Mouse (Mus musculus) limb, embryonic 10.5 days (tissue): Measurements from ENCODE around the gene Fam89b. TPM values are rescaled to one million over a fixed set of nuclear protein-coding genes. Genes with fewer than 3 reads are reported as not detected.
"Not testable (repeated sequence)": the region's sequence is repeated elsewhere in the genome, so short reads cannot be mapped to it uniquely, and the experiment has no call there.

Source experiments
- DNase-seq: peaks from one replicate; pipeline ENCODE4 v3.0.0-alpha.2; 2017; ENCODE audit warnings: low spot score
- H3K27ac ChIP-seq: fragments of 300-500 bp; sonication (generic); 2 replicates; pipeline ENCODE4 v1.5.1; 2016; ENCODE audit warnings: mild to moderate bottlenecking
- H3K27me3 ChIP-seq: fragments of 300-500 bp; sonication (generic); 2 replicates; pipeline ENCODE4 v1.6.1; 2016; ENCODE audit warnings: low read depth, mild to moderate bottlenecking; ENCODE audit not compliant: poor library complexity, severe bottlenecking
- H3K36me3 ChIP-seq: fragments of 300-500 bp; sonication (generic); 2 replicates; pipeline ENCODE4 v1.6.1; 2016; ENCODE audit warnings: mild to moderate bottlenecking, moderate library complexity
- H3K4me1 ChIP-seq: fragments of 300-500 bp; sonication (generic); 2 replicates; pipeline ENCODE4 v1.6.1; 2016
- H3K4me3 ChIP-seq: fragments of 300-500 bp; sonication (generic); 2 replicates; pipeline ENCODE4 v1.5.1; 2016; ENCODE audit warnings: mild to moderate bottlenecking, moderate library complexity
- H3K9me3 ChIP-seq: fragments of 300-500 bp; sonication (generic); replicated peaks from 2 replicates; pipeline ENCODE4 v1.6.1; 2016; ENCODE audit warnings: mild to moderate bottlenecking
- WGBS: fragments of 180-500 bp; shearing (Covaris S2); methylation state at CpG from one replicate; pipeline ENCODE4 v1.1.7; 2016; 5-methylcytosine and 5-hydroxymethylcytosine counted together
- polyA plus RNA-seq: library from polyadenylated mRNA; unstranded; fragments of >200 nt; fragmentation: Nextera tagmentation; extraction: Ambion mirVana; gene quantifications from 2 replicates; pipeline ENCODE4 v1.2.1, GENCODE M21; 2016

The Fam89b gene
- polyA plus RNA-seq, 1 experiment from 2014 or later, result 158 TPM

DNA sequence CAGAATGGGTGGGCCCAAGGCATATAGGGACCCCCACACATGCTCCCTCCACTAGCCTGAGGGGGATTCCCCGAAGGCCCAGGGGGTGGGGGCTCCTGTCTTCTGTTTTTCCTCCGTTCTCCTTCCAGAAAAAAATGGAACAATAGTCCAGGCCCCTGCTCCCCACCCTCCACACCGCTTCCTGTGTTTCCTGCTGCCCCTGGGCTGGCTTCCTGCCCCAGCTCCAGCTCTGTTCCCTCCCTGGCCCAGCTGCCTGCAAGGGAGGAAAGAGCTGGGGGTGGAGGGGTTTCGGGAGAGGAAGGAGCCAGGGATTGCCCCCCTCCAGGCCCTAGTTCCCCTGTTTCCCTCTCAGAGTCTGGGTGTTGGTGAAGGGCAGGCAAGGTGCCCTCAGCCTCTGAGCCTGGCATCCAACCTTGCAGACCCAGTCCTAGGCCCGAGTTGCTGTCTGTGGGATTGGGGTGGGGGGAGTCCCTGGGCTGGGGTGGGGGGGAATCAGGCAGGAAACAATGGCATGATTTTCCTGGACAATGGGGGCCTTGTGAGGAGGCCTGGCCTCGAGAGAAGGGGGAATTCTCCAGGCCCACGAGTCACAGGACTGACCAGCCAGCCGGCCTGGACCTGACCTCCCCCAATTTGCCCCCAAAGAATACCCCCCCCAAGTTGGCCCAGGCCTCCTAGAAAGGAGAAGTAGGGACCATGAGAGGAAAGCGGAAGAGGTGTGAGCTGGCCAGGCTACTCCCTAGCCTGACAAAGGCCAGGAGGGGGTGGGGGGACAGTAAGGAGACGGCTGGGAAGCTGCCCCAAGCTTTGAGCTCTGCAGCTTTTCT, 37.2 kb downstream of the Fam89b start:
- DNase-seq, result no peak
- Histone ChIP-seq H3K4me1 (peaks cover 72% of the 10 kb centered on the region), H3K27ac (peak overlapping the region; percentile 75), H3K9me3 (no peaks in the 10 kb centered on the region), H3K4me3 (peak overlapping the region; percentile 82), H3K36me3 (peaks cover 78% of the 10 kb centered on the region), H3K27me3 (peaks cover 14% of the 10 kb centered on the region)
- 85% methylated on average over 10 of the region's 10 CpGs for WGBS

DNA sequence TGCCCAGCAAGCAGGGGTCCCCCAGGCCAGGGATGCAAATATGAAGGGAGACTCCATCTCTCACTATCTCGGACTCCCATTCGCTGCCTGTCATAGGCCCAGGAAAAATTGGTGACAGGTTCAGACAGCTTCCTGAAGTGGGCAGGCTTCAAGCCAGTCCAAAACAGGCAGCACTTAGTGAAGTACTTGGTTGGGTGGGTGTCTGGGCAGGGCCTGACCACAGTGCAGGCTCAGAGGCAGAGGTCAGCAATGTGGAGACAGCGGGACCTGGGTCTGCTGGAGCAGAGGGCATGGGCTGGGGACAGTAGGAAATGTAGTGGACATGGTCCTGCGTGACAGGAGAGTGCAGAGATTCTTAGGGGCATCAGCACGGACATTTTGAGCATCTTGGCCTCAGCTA, 37.9 kb downstream of the Fam89b start:
- peak overlapping the region; percentile 82 for H3K4me3 ChIP-seq
- H3K36me3 ChIP-seq, result peaks cover 77% of the 10 kb centered on the region
- no peaks in the 10 kb centered on the region for H3K9me3 ChIP-seq
- no peak for DNase-seq
- H3K4me1 ChIP-seq, result peaks cover 77% of the 10 kb centered on the region
- peaks cover 14% of the 10 kb centered on the region for H3K27me3 ChIP-seq
- 86% methylated on average over 5 of the region's 5 CpGs for WGBS
- H3K27ac ChIP-seq, result peak overlapping the region; percentile 75; the same call in 1 of the 2 replicates

DNA sequence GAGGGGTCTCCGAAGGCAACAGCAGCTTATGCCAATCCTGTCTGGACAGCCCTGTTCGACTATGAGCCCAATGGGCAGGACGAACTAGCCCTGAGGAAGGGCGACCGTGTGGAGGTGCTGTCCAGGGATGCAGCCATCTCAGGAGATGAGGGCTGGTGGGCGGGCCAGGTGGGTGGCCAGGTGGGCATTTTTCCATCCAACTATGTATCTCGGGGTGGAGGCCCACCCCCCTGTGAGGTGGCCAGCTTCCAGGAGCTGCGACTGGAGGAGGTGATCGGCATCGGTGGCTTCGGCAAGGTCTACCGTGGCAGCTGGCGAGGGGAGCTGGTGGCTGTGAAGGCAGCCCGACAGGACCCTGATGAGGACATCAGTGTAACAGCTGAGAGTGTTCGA, 39.1 kb downstream of the Fam89b start:
- 78% methylated on average over 15 of the region's 15 CpGs for WGBS
- H3K36me3 ChIP-seq, result peaks cover 77% of the 10 kb centered on the region
- H3K4me1 ChIP-seq, result peaks cover 64% of the 10 kb centered on the region

DNA sequence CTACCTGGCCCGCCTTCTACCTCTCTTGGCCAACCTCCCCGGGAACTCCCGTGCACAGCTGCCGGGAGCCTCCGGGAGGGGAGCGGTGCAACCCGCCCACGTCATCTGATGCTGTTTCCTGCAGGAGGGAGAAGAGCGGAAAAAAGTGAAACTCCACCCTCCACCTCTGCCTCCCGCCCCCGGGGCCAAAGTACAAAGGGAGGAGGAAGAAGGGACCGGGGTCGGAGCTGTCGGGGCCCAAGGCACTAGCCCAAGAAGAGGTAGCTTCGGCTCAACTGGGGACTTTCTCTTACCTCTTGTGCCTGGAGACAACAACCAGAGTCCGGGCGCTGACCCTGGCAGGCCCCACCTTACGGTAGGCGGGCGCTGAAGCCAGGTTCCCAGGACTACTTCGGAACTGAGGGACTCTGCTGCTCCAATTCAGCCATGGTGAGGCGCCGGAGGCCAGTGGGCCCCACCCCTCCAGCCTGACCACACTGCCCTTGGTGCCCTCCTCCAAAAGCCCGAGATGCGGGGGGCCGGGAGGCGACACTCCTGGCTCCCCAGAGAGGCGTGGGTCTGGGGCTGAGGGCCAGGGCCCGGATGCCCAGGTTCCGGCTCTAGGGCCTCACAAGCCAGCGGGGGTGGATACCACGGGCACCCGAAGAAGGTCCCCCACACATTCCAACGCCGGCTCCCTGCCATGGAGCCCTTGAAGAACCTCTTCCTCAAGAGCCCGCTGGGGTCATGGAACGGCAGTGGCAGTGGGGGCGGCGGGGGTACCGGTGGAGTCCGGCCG, 39.7 kb downstream of the Fam89b start:
- Histone ChIP-seq H3K36me3 (peaks cover 77% of the 10 kb centered on the region), H3K27ac (peak overlapping the region; percentile 91), H3K4me3 (peak overlapping the region; percentile 82), H3K4me1 (peaks cover 59% of the 10 kb centered on the region), H3K9me3 (no peaks in the 10 kb centered on the region), H3K27me3 (peaks cover 5% of the 10 kb centered on the region)
- peak; percentile 85 for DNase-seq
- 12% methylated on average over 42 of the region's 42 CpGs for WGBS

More for the DNA sequence above, 39.1 kb downstream of the Fam89b start:
- H3K27me3 ChIP-seq, result peaks cover 11% of the 10 kb centered on the region
- H3K9me3 ChIP-seq, result no peaks in the 10 kb centered on the region
- peak overlapping the region; percentile 82 for H3K4me3 ChIP-seq
- DNase-seq, result no peak
- H3K27ac ChIP-seq, result peak overlapping the region; percentile 91

DNA sequence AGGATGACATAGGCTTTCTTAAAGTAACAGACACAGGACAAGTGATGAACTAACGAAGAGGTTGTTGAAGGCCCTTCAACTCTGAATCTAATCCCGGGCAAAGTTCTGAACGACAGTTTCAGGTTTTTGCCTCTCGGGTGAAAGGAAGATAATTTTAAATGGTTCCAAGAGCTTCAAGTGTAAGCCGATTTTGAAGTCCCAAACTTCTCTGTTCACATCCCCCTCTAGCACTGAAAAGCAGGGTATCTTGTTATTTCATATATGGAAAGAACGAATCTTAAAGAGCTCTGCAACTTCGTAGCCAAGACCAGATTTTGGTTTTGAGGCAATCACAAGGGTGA, 40.4 kb downstream of the Fam89b start:
- H3K4me3 ChIP-seq, result peak overlapping the region; percentile 82
- H3K27ac ChIP-seq, result peak overlapping the region; percentile 91
- H3K27me3 ChIP-seq, result no peaks in the 10 kb centered on the region
- H3K9me3 ChIP-seq, result no peaks in the 10 kb centered on the region
- peaks cover 77% of the 10 kb centered on the region for H3K36me3 ChIP-seq
- H3K4me1 ChIP-seq, result peaks cover 59% of the 10 kb centered on the region
- DNase-seq, result no peak
- WGBS, result under 1% methylated on average over 7 of the region's 7 CpGs

DNA sequence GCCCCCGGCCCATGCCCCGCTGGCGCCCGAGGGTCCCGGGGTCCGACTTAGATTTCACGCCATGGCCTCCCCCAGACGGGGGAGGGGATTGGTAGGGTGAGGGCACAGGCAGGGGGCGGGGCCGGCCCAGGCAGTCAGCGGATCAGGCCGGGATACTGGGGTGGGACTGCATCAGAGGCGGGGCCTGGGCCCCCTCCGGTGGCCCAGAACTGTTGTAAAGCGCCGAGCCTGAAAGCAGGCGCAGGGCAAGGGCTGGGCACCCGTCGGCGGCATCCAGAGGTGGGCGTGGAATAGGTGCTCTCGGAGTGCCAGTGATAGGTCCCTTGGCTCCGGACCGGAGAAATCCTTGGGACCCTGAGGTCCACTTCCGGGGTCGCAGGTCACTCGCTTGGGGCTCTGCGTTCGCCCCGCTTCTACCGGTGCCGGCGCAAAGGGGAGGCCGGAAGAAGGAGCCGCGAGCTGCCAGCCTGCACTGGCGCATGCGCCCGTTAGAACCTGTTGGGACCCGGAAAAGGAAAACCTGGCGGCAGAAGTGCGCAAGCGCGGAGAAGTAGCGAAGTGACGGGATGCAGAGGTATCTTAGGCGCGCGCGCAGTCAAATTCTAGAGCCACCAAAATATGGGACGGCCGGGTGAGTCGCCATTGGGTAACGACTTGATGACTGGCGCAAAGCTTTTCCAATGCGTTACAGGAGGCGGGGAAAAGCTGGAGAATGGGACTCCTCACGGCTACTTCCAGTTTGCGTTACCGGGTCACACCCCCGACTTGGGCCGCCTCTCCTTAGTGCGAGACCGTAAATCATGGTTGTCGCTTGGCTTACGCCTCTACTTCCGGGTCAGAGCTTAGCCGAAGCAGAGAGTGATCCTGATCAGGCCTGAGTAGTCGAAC, 41.0 kb downstream of the Fam89b start, which contains the start of the genes Map3k11 and Pcnx3:
Map3k11 (plus strand) TSS at position 543 of the 888 bp plus-strand sequence.
Pcnx3 (minus strand) TSS at position 709 of the 888 bp plus-strand sequence.
- peak; percentile 96 for DNase-seq
- under 1% methylated on average over 69 of the region's 69 CpGs for WGBS
- peak within 1 kb of the TSS; percentile 82 for H3K4me3 ChIP-seq
- no peaks in the 10 kb centered on the region for H3K27me3 ChIP-seq
- H3K27ac ChIP-seq, result peak within 1 kb of the TSS; percentile 91
- peaks cover 54% of the 10 kb centered on the region for H3K4me1 ChIP-seq
- peaks cover 77% of the 10 kb centered on the region for H3K36me3 ChIP-seq
- H3K9me3 ChIP-seq, result no peaks in the 10 kb centered on the region

DNA sequence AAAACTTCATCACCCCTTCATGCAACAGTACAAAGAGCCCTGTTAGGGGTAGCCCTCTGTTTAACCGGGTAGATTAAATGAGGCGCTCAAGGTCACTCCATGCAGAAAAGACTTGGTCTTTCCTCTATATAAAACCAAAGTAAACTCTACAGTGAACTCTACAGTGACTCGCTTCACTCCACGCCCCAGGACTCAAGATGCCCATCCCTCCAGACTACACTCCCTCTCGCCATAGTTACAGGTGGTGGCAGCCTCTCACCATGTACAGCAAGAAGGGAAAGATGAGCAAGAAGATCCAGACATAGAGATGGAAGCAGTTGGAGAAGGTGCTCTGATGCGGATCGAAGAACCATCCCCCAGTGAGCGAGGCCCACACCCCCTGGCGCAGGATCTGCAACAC, 41.7 kb downstream of the Fam89b start:
- H3K27me3 ChIP-seq, result no peaks in the 10 kb centered on the region
- H3K36me3 ChIP-seq, result peaks cover 77% of the 10 kb centered on the region
- WGBS, result 26% methylated on average over 9 of the region's 9 CpGs
- peak overlapping the region; percentile 91 for H3K27ac ChIP-seq
- H3K9me3 ChIP-seq, result no peaks in the 10 kb centered on the region
- DNase-seq, result no peak
- H3K4me1 ChIP-seq, result peaks cover 47% of the 10 kb centered on the region
- peak overlapping the region; percentile 82 for H3K4me3 ChIP-seq

DNA sequence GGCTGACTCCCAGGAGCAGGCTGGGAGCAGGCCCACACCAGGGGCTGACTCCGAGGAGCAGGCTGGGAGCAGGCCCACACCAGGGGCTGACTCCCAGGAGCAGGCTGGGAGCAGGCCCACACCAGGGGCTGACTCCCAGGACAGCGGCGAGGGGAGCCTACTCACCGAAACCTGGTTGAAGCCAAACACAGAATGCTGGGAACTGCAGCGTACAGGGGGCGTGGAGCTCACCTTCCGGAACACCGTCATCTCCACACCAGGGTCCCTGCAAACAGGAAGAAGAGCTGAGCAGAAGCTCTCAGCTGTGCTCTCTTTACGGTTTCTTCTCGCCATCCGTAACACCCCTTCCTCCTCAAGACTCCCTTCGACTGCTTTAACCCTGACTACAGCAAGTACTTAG, 42.5 kb downstream of the Fam89b start:
- 95% methylated on average over 12 of the region's 12 CpGs for WGBS
- Histone ChIP-seq H3K4me3 (peak overlapping the region; percentile 82), H3K36me3 (peaks cover 77% of the 10 kb centered on the region), H3K4me1 (peaks cover 39% of the 10 kb centered on the region)
- not testable (repeated sequence) for H3K9me3 ChIP-seq, H3K27ac ChIP-seq, DNase-seq, H3K27me3 ChIP-seq

DNA sequence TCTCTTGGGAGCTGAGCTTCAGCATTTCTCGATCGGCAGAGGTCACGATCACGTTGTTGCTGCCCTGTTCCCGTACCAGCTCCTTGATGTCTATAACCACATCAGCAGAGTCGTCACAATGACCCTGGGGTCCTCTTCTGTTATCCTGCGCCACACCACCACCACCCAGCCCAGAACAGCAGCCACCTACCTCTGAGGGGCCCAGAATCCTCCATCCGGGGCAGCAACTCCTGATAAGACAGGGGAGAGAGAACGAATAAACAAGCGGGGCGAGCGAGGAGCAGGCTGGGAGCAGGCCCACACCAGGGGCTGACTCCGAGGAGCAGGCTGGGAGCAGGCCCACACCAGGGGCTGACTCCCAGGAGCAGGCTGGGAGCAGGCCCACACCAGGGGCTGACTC, 43.0 kb downstream of the Fam89b start:
- peaks cover 34% of the 10 kb centered on the region for H3K4me1 ChIP-seq
- no peak overlapping the region for H3K4me3 ChIP-seq
- peaks cover 77% of the 10 kb centered on the region for H3K36me3 ChIP-seq
- H3K27ac ChIP-seq, result no peak overlapping the region
- H3K9me3 ChIP-seq, result no peaks in the 10 kb centered on the region
- H3K27me3 ChIP-seq, result no peaks in the 10 kb centered on the region
- no peak for DNase-seq
- WGBS, result 90% methylated on average over 13 of the region's 13 CpGs

DNA sequence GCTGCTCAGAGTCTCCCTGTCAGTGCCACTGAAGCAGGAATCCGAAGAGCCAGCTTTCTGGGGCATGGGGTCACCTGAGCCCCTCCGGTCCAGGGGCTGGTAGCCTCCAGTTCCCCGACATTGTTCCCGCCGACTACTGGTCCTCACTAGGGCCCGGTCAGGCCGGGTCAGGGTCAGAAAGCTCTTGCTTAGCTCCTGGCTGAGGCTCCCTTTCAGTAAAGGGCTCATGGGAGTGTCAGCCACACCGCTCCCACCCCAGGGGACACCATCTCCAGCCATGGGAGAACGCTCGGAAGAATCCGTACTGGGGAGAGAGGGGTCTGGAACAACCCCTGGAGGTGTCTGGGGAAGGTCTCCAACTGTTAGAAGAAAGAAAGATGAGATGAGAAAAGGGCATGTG, 43.6 kb downstream of the Fam89b start:
- 93% methylated on average over 11 of the region's 11 CpGs for WGBS
- Histone ChIP-seq H3K27ac (no peak overlapping the region), H3K27me3 (no peaks in the 10 kb centered on the region), H3K9me3 (no peaks in the 10 kb centered on the region), H3K4me3 (no peak overlapping the region; the same call in 1 of the 2 replicates), H3K4me1 (peaks cover 28% of the 10 kb centered on the region), H3K36me3 (peaks cover 77% of the 10 kb centered on the region)
- no peak for DNase-seq

DNA sequence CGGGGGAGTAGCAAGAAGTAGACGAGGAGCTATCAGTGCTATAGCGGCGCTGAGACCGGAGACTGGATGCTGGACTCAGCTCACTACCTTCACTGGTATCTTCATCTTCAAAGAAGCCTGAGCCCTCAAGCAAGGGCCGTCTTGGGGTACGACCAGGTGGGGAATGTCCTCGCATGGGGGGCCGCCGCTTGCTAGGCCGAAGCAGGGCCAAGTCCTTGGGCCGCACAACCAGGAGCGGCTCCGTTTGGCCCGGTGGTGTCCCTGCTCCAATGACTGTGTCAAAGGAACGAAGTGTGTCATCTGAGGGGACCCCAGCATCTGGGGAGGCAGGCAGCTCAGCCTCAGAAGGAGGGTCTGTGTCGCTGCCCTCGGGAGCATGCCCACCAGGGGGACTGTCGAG, 44.0 kb downstream of the Fam89b start:
- H3K9me3 ChIP-seq, result no peaks in the 10 kb centered on the region
- no peaks in the 10 kb centered on the region for H3K27me3 ChIP-seq
- WGBS, result 94% methylated on average over 19 of the region's 19 CpGs
- peaks cover 77% of the 10 kb centered on the region for H3K36me3 ChIP-seq
- no peak overlapping the region for H3K27ac ChIP-seq
- H3K4me1 ChIP-seq, result peaks cover 24% of the 10 kb centered on the region
- no peak overlapping the region for H3K4me3 ChIP-seq
- no peak for DNase-seq

DNA sequence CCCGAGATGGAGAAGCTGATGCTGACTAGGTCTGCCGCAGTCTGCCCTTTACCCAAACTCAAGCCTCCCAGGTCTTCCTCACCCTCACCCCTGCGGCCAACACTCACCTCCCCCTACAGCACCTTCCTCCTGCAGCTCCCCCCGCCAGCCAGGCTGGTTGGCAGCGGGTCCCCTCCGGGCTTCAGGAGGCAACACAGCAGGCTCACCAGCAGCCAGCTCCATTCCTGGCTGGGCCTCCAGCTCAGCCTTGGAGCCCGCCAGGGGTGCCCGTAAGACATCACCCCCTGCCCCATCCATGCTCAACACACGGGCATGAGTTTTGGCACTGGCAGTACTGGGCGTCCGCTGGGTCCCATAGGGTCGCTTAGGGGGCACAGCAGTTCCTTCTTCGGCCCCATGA, 44.5 kb downstream of the Fam89b start:
- Histone ChIP-seq H3K27me3 (no peaks in the 10 kb centered on the region), H3K4me3 (no peak overlapping the region), H3K36me3 (peaks cover 77% of the 10 kb centered on the region), H3K27ac (no peak overlapping the region), H3K9me3 (no peaks in the 10 kb centered on the region), H3K4me1 (peaks cover 19% of the 10 kb centered on the region)
- DNase-seq, result no peak
- WGBS, result 94% methylated on average over 13 of the region's 13 CpGs
